Mouse (Mus musculus) spleen, postnatal 36 days (tissue): ENCODE results near the gene Gm10799.
"Not testable (repeated sequence)": the region's sequence is repeated elsewhere in the genome, so short reads cannot be mapped to it uniquely, and the experiment has no call there.

Experiments
- DNase-seq, 2 experiments: peaks; one replicate each; pipeline ENCODE4 v3.0.0; 2022; ENCODE audit warnings: low spot score in 2 of 2, mixed read lengths in 1 of 2

Gene Gm10799

DNA sequence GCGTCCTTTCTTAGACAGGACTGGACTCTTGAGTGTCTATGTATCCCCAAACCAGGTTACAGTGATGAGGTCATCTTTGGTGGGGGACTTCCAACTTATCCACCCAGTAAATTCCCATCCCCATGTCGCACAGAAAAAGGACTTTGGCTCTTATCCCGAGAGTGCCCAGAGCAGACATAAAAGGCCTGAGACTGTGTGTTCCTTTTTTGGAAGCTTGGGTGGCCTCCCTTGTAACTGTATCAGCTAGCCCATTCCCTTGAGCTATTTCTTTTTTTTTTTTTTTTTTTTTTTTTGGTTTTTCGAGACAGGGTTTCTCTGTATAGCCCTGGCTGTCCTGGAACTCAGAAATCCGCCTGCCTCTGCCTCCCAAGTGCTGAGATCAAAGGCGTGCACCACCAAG is 2.8 kb downstream of the Gm10799 start, which contains the start of gene Gm10912:
Gm10912 (plus strand) TSS at position 301 of the 400 bp plus-strand sequence.
- not testable (repeated sequence) for DNase-seq

DNA sequence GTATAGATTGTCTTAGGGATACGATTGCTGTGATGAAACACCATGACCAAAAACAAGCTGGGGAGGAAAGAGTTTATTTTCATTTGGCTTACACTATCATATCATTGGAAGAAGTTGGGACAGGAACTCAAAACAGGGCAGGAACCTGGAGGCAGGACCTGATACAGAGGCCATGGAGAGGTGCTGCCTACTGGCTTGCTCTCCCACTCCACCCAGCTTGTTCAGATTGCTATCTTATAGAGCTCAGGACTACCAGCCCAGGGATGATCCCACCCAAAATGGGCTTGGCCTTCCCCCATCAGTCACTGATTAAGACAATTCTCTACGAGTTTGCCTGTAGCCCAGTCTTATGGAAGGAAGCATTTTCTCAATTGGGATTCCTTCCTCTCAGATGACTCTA is 4.2 kb downstream of the Gm10799 start:
- no peak for DNase-seq

DNA sequence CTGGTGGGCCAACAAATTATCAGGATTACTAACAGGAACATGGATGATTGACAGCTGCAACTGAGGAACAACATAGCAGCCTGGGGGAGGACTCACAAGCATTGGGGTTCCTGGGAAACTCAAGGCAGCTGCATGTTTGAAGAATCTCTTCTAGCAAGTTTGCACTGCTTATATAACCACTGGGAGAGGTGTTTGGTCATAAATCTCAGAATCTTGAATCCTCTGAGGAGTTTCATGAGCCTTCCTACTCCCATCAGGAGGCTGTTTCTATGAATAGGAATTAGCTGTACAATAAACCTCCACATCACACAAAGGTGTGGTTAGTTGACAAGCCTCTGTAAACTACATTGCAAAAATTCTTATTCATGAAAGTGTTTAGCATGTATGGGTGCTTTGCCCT is 5.7 kb downstream of the Gm10799 start:
- no peak for DNase-seq

DNA sequence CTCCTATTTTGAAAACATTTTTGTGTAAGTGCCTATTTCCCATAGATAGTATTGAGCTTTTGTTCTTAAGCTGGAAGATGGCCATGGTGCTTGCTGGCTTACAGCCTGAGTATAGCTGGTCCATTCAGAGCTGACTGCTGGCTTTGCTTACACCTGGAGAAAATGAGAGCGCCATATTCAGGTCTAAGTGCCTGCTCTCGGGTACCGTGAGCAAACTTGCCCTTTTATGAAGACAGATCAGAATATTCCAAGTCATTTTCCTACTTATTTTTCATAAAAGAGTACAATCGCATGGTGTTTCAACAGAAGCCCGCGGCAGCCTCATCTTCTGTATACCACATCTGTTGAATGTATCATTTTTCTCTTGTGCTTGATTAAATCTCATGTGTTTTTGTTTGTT is 7.4 kb downstream of the Gm10799 start:
- no peak for DNase-seq

DNA sequence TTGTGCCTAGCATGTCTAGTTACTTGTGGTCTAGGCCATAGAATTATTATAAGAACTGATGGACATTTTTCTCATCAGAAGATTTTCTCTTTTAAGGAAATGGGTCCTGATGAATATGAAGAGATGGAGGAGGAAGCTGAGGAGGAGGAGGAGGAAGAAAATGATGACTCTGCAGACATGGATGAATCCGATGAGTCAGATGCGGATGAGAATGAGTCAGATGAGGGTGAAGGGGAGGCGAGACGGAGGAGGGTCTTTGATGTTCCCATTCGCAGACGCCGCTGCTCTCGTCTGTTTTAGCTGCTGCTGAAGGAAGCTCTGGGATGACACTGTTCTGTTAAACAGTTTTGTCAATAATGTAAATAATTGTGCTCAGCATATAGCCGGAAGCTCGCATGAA is 8.6 kb downstream of the Gm10799 start:
- no peak for DNase-seq

DNA sequence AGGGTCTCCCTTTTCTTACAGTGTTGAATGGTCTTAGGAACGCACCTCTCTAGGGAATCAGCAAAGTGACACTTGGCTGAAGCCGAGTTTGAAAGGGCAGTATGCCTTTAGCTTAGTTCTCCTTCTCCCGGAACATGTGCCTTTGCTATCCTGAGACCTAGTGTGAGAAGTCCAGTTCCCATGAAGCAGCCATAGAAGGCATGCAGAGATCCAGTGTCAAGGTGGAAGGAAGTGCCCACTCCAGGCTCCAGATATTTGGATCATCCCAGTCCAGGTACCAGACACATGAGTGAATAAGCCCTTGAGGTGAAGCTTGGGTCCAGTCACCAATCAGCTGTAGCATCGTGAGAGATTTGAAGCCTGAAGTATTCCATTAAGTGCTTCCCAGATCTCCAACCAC is 9.4 kb downstream of the Gm10799 start:
- no peak for DNase-seq

DNA sequence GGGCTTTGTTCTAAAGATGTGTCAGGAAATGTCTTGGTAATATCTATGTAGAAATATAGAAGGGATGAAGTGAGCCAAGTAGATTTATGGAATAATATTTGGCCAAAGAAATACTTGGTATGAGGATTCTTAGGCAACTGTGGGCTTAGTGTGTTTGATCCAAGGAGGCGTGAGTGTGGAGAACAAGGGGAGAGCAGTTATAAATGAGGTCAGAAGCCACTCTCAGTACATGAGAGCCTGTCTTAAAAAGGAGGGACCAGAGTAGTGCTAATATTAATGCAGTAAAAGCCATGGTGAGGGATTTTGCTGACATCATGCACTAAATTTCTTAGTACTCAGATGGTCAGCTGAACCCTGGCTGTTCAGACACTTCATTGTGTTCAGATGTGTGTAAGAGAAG is 10.0 kb downstream of the Gm10799 start:
- no peak for DNase-seq

DNA sequence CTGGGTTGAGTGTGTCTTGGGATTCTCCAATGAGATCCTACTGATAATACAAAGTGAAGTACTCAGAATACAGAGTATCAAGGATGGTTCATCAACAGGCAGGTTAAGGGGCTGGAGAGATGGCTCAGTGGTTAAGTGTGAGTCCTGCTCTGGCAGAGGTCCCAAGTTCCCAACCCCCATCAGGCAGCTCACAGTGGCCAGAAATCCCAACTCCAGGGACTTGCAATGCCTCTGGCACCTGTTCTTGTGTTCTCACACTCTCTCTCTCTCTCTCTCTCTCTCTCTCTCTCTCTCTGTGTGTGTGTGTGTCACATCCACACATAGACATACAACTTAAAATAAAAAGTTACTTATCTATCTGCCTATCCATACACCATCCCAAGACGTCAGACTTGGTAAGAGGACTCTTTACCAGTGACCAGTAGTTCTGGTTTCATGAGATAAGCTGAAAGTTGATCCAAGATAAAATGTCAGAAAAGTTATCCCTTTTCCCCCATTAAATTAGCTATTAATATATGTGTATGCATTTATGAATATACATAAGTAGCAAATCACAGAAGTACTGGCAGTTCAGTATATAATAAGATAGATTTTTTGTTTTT is 23.8 kb downstream of the Gm10799 start:
- no peak for DNase-seq

DNA sequence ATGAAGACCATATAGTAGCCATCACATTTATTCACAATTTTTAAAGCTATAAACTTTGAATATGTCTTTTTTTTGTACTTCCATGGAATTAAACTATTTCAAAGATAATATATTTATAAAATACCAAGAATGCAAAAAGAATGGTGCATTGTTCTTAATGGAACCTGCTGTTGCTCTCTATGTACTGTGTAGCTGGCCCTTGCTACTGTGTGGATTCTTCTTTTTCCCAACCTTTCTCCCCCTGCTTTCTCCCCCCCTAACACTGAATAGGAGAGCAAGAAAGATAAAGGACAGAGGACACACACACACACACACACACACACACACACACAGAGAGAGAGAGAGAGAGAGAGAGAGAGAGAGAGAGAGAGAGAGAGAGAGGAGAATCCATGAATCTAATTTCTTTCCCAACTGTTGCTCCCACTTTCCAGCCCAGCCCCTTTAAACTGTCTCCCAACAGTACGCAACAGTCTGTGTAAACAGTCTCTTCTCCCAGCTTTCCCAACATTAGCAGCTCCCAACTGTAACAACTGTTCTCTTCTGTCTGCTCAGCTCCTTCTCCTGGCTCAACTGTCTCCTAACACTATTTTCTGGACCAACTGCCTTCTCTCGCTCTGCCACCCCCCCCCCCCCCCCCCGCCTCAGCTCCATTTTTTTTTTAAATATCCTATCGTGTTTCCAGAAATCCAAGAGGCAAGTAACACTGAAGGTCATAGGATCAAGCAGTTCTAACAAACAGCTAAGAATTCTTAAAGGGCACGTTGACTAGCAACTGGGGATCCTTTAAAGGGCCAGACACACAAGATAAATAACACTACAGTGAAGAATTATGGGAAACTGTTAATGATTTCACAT is 24.5 kb downstream of the Gm10799 start:
- no peak for DNase-seq

DNA sequence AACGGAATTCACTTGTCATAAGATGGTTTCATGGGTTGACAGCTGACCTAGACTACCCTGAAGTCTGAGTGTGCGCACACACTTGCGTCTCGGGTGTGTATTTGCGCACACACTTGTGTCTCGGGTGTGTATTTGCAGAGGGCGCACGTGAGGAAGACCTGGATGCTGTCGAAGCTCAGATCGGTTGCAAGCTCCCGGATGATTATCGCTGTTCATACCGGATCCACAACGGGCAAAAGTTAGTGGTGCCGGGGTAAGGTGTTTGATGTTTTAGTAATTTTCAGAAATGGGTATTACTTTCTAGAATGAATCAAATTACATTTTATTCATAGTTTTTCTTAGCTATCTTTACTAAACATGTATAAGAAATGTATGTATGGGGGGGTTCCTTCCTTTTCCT is 25.6 kb downstream of the Gm10799 start:
- no peak for DNase-seq

DNA sequence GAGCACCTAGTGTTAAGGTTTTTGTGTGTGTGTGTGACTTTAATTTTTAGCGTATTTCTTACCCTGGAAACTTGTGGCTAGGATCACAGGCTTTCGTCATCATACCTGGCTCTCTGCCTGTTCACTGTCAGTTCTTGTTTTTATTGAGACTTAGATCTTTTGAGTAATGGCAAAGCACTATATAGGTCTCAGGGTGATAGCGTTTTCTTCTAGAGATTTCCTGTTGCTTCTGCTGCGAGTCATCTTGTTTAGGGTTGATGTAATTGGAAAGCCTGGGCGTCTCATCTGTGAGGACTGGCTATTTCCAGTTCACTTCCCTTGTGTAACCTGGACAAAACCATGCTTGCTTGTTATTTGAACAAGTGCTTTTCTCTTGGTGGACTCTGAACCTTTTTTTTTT is 26.7 kb downstream of the Gm10799 start:
- no peak for DNase-seq

DNA sequence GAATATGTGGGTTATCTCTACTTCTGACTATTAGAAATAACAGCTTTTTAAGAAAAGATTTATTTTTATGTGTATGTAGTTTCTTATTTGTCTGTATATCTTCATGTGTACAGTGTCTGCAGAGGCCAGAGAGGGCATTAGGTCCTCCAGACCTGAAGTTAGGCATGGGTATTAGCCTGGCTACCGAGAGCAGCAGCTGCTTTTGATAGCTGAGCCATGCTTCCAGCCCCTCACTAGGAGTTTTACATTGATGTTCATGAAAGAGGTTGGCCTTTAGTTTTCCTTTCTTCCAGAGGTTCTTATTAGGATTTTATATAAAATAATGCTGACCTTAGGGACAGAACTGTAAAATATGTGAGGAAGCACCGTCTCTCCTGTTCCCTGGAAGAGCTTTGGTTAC is 30.1 kb downstream of the Gm10799 start:
- DNase-seq, result no peak

DNA sequence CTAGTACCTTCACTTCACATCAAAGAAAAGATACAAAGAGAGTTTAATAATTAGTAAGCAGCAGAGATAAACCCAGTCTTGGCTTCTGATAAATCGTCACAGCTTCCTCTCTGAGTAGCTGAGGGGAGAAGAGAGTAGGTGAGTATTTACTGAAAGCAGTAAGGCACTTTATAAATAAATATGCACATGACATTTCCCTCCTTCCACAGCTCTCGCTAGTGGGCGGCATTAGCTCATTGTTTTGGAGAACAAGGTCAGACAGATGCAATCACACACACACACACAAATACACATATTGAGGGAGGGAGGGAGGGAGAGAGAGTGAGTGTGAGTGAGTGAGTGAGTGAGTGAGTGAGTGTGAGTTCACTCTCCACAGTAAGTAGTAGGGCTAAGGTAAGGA is 32.0 kb downstream of the Gm10799 start:
- no peak for DNase-seq

DNA sequence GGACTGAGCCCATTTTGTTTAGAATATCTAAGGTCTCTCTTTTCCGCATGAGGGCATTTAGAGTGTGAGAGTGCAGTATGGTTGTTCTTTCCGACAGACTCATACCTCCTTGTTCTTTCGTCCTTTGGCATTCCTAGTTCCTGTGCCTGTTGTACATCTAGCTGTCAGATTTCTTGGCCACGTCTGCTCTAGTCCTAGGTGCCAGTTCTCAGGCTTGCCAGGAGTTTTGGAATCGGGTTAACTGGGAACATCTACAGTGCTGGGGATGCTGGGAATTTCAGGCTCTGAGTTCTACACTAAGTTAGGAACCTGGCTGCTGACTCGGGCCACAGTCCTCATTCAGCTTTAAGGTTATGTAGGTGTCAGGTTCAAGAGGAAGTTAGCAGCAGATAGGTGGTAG is 32.8 kb downstream of the Gm10799 start:
- DNase-seq, result no peak

DNA sequence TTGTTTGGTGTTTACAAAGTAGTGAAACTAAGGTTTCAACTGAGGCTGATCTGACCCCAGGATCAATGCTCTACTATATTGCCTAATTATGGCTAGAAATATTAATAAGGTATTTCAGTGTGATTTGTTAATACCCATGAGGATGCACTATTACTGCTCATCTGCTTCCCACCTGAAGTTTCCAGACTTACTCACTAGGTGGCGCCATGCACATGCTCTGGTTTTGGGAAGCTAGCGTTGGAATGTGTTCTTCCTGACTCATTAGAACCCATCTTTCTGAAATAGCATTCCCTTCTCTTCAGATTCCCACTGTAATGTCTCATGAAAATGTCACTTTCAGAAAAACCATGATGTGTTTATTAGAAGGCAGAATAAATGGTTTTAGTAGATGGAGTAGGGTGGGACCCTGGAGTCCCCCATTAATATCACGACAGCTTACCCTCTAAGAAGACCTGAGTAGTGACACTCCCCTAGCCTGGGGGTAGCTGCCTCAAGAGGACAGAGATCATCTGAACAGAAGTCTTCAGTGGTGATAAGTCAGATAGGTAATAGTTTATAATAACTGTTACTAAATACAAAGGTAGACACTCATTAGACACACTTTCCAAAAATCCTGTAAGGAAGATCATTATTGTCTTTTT is 33.4 kb downstream of the Gm10799 start:
- DNase-seq, result peak; percentile 28 to 57

DNA sequence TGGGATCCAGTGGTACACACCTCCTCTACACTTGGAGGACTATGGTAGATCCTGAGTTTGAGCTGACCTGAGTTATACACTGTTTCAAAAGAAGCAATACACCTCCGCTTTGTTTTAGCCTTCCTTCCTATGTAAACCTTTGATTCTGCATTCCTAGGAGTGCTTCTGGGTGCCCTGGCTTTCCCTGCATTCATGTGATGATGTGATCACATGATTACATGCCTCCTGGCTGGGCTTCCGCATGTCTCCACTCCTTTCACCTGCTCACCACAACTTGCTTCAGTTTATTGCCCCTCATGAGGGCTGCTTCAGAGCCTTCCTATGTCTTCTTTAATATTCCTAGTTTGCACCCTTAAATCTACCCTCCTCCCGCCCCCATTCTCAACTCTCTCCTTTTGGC is 36.3 kb downstream of the Gm10799 start:
- no peak for DNase-seq

DNA sequence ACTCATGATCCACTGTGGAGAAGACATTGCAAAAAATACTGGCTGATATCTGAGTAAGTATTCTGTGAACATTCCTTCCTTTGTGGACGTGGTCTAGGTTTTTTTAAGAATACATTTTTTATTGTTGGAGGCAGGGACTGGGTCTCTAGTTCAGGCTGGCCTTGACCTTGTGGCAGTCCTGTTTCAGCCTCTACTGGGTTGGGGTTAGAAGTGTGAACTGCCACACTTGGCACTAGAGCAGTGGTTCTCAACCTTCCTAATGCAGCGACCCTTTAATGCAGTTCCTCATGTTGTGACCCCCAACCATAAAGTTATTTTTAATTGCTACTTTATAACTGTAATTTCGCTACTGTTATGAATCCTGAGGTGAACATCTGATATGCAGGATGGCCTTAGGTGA is 38.0 kb downstream of the Gm10799 start:
- no peak for DNase-seq

DNA sequence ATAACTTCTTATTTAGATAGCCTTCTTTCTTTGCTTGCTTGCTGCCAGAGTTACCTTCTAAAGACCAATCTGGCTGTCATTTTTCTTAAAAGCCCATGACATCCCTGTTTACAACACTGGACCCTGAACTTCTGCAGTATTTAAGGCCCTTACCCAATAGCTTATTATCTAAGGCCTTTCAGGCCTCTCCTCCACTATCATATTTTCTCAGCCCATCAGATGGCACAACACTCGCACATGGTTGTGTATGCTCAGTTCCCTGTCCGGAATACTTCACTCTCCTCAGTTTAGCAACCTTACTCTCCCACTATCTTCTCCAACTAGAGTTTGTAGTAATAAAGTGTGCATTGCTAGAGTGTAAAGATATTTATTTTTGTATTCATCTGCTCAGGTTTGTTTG is 39.3 kb downstream of the Gm10799 start:
- DNase-seq, result peak in 1 of 2 experiments; percentile 28

DNA sequence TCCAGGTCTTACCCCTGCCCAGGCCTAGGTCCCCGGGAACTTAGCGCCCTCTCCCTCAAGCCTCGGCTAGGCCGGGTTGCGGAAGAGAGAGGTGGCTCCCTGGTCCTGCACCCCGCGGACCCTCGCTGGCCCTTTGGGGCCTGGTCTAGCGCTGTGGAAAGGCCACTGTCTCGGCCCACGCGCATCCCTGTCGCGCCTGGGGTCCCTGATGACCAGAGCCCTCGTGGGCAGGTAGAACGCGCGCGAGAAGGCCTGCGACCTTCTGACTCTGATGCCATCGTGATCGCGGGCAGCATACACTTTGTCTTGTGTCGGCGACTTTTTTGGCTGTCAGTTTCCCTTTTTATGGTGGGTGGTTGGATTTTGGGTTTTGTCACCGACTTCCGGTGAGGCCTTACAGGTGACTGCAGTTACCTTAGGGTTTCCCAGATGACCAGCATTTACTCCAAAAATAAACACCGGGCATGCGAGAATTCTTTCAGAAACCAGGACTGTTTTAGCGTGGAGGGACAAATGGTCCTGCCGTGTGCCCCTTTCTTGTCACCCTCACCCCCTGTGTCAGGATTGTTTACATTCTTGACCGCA is 40.1 kb downstream of the Gm10799 start, which contains the start of gene 4931422A03Rik:
4931422A03Rik (minus strand) TSS at position 223 of the 585 bp plus-strand sequence.
- peak; percentile 7 to 11 for DNase-seq

DNA sequence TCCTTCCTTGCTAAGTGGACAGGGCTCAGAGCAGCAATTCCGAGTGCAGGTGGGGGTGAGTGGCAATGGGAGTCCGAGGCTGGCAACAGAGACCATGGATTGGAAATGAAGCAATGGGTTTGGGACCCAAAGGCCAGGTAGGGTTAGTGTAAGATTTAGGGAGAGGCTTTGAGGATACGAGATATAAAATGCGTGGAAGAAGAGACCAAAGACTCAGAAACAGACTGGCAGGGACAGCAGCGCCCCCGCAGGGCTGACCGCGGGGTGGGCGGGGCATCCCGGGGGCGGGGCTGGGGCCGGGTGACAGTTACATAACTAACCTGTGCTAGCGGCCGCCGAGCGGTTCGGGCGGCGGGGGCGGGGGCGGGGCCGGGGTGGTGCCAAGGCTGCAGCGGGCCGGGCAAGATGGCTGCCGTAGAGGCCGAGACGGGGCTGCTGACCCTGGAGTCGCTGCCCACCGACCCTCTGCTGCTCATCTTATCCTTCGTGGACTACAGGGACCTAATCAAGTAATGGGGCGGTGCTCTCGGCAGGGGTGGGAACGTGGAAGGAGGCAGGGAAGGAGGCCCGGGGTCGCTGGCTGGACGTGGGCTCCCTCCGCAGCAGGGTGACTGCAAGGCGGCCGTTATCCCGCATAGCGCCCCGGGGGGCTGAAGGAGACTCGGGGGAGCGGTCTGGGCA is 40.8 kb downstream of the Gm10799 start, which contains the start of gene Fbxo3:
Fbxo3 (plus strand) TSS at position 264 of the 681 bp plus-strand sequence.
- peak; percentile 89 to 90 for DNase-seq

DNA sequence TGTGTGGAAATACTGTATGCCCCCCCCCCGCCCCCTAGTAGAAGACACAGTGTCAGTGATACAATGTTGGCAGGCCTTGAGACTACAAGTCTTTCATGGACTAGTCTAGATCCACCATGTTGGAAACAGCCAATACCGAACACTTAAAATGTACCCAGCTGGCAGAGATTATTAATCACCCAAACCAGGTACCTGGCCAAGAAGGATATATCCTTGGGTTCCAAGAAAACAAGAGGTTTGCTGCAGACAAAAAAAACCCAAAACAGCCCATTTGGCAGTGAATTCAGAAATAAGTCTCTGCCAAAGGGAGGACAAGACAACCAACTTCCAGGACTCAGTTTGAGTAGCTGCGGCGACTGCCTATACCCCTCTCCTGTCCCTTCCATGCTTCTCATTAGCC is 43.7 kb downstream of the Gm10799 start:
- DNase-seq, result no peak

DNA sequence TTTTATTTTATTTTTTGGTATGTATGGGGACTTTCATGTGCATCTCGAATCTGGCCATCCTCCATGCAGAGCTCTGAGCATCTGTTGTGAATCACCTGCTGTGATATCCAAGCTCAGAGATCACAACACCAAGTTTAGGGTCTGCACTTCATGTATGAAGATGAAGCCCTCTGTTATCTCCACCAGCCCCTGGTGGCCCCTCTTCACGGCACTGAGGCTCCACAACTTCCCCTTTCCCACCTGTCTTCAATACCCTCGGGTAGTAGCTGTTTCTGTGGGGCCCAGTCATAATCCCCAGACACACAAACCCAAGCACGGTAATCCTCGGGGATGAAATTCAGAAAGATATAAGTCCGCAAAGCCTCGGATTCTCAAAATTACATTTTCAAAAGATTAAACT is 45.3 kb downstream of the Gm10799 start:
- no peak for DNase-seq
